Mouse (Mus musculus) bone marrow, adult 2 months (tissue): Measurements from ENCODE around the gene Slc6a17. TPM values are rescaled to one million over a fixed set of nuclear protein-coding genes. Genes with fewer than 3 reads are reported as not detected.

ENCODE experiments used
- H3K27ac ChIP-seq: fragments of 200-500 bp; 2 replicates; pipeline ENCODE4 v1.5.1; 2012; ENCODE audit warnings: low read depth, mild to moderate bottlenecking, control low read depth, inconsistent platforms, low read length; ENCODE audit not compliant: control insufficient read depth, poor library complexity, insufficient read depth
- H3K4me1 ChIP-seq: fragments of 200-500 bp; 2 replicates; pipeline ENCODE4 v1.6.1; 2011; ENCODE audit warnings: low read length; ENCODE audit not compliant: control insufficient read depth, insufficient read depth
- H3K4me3 ChIP-seq: fragments of 200-500 bp; replicated peaks from 2 replicates; pipeline ENCODE3; 2011; ENCODE audit warnings: mild to moderate bottlenecking, low read depth, low read length, control low read depth; ENCODE audit not compliant: control insufficient read depth
- CTCF ChIP-seq: fragments of 200-500 bp; IDR thresholded peaks from 2 replicates; pipeline ENCODE4 v1.5.1; 2011; ENCODE audit warnings: low read length, control low read depth; ENCODE audit not compliant: control insufficient read depth, insufficient read depth
- POLR2A ChIP-seq: fragments of 200-500 bp; IDR thresholded peaks from 2 replicates; pipeline ENCODE4 v1.6.1; 2011; ENCODE audit warnings: low read depth, mild to moderate bottlenecking, control low read depth, low read length, borderline replicate concordance; ENCODE audit not compliant: control insufficient read depth
- WGBS: fragments of 180-500 bp; shearing (Covaris S2); methylation state at CpG from one replicate; pipeline ENCODE4 v1.1.7; 2018; 5-methylcytosine and 5-hydroxymethylcytosine counted together
- polyA plus RNA-seq: library from polyadenylated mRNA; stranded (reverse); fragments of >200 nt; gene quantifications from 2 replicates; pipeline ENCODE4 v1.2.4, GENCODE M21; 2011; ENCODE audit warnings: low replicate concordance; ENCODE audit not compliant: missing spikeins, insufficient read depth, insufficient read length

The Slc6a17 gene
- polyA plus RNA-seq, 1 experiment, result 0.62 TPM

GRCm38 (mm10) chr3:107468106-107468505 is 49.7 kb downstream of the Slc6a17 start:
- Histone ChIP-seq H3K4me3 (no peak overlapping the region), H3K27ac (no peak overlapping the region), H3K4me1 (no peaks in the 10 kb centered on the region)
- TF ChIP-seq POLR2A, result no peak
- no peak for TF ChIP-seq CTCF
- 62% methylated on average over 11 of the region's 11 CpGs for WGBS

GRCm38 (mm10) chr3:107466577-107466976 is 51.2 kb downstream of the Slc6a17 start:
- WGBS, result 3% methylated on average over 6 of the region's 6 CpGs
- TF ChIP-seq CTCF (peak; percentile 73), POLR2A (no peak)

GRCm38 (mm10) chr3:107462160-107462559 is 55.7 kb downstream of the Slc6a17 start:
- WGBS, result 27% methylated on average over 5 of the region's 5 CpGs
- Histone ChIP-seq H3K4me1 (no peaks in the 10 kb centered on the region), H3K4me3 (no peak overlapping the region), H3K27ac (no peak overlapping the region)
- TF ChIP-seq POLR2A (no peak), CTCF (peak; percentile 89)

More at GRCm38 (mm10) chr3:107466577-107466976, 51.2 kb downstream of the Slc6a17 start:
- Histone ChIP-seq H3K27ac (no peak overlapping the region), H3K4me3 (no peak overlapping the region), H3K4me1 (no peaks in the 10 kb centered on the region)

DNA sequence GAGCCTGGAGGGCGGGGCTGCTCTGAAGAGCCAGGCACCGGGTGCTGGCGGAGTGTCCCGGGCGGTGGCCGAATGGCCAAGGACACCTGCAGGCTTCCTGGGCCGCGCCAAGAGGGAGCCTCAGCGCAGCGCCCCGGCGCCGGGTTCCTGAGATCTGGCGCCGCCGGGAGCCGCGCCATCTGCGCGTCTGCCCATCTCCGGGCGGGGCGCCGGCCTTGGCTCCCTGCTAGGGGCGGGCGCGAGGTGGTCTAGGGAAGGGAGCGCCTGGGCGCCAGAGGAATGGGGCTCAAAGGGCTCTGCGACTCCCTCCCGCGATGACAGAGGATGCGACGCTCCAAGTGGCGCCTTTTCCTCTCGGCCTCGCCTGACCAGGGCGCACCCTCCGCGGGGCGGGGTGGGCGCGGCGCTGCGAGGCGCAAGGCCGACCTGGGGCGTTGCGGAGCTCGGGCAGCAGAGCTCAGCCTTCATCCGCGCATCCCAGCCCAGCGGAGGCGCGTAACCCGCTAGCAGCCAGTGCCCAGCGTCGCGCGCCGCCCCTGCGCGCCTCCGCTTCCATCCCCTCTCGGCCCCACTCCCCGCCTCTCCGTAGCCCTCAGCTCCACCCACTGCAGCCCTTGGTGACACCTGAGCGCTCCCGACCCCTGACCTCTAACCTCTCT is 57.9 kb downstream of the Slc6a17 start:
- Histone ChIP-seq H3K27ac (no peak overlapping the region; the same call in 1 of the 2 replicates), H3K4me3 (no peak overlapping the region), H3K4me1 (no peaks in the 10 kb centered on the region)
- WGBS, result 1% methylated on average over 68 of the region's 69 CpGs
- TF ChIP-seq CTCF (no peak), POLR2A (no peak)

GRCm38 (mm10) chr3:107459196-107459772 is 58.5 kb downstream of the Slc6a17 start, which contains the start of gene Kcnc4:
Gene Kcnc4, minus strand, starts transcription at chr3:107459552.
- 2% methylated on average over 66 of the region's 68 CpGs for whole genome bisulfite sequencing

GRCm38 (mm10) chr3:107458528-107459195 is 59.2 kb downstream of the Slc6a17 start:
- no peak overlapping the region for H3K4me3 ChIP-seq
- no peaks in the 10 kb centered on the region for H3K4me1 ChIP-seq
- no peak for TF ChIP-seq CTCF
- no peak for TF ChIP-seq POLR2A
- WGBS, result 2% methylated on average over 51 of the region's 51 CpGs
- no peak overlapping the region for H3K27ac ChIP-seq

More at GRCm38 (mm10) chr3:107459196-107459772, 58.5 kb downstream of the Slc6a17 start, which contains the start of gene Kcnc4:
- Histone ChIP-seq H3K27ac (no peak within 1 kb of the TSS; the same call in 1 of the 2 replicates), H3K4me3 (no peak within 1 kb of the TSS), H3K4me1 (no peaks in the 10 kb centered on the region)
- no peak for TF ChIP-seq POLR2A
- no peak for TF ChIP-seq CTCF

DNA sequence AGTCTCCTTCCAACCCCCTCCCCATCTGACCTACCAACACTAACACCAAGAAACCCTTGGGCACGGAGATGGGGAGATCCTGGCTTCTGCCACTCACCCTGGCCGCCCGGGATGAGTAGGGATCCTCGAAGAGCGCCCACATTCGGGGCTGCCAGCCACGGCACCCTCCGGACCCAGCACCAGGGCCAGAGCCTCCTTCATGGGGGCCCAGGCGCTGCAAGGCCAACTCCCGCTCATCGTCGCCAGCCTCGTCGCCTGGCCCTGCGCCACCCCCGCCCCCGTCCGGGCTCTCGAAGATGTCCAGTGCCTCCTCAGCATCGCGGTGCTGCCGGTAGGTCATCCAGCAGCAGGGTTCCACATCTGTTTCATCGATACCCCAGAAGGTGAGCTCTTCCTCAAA is 59.7 kb downstream of the Slc6a17 start:
- Histone ChIP-seq H3K4me3 (no peak overlapping the region), H3K4me1 (no peaks in the 10 kb centered on the region), H3K27ac (no peak overlapping the region)
- TF ChIP-seq POLR2A, result no peak
- TF ChIP-seq CTCF, result no peak
- WGBS, result 8% methylated on average over 23 of the region's 23 CpGs

GRCm38 (mm10) chr3:107454280-107454679 is 63.5 kb downstream of the Slc6a17 start:
- WGBS, result 71% methylated on average over 4 of the region's 4 CpGs
- TF ChIP-seq POLR2A, result no peak
- TF ChIP-seq CTCF, result no peak
- no peak overlapping the region for H3K27ac ChIP-seq

More at GRCm38 (mm10) chr3:107454280-107454679, 63.5 kb downstream of the Slc6a17 start:
- Histone ChIP-seq H3K4me1 (no peaks in the 10 kb centered on the region), H3K4me3 (no peak overlapping the region)
